Mouse (Mus musculus) frontal cortex, adult (tissue): ENCODE results near the gene Pdlim5.
"Not testable (repeated sequence)": the region's sequence is repeated elsewhere in the genome, so short reads cannot be mapped to it uniquely, and the experiment has no call there.

Source experiments
- ATAC-seq: cut with Nextera tagmentation; 2 replicates; pipeline ENCODE4 v1.9.2; 2017; ENCODE audit warnings: mild to moderate bottlenecking, moderate library complexity, mixed read lengths; ENCODE audit not compliant: low TSS enrichment

Gene Pdlim5

DNA sequence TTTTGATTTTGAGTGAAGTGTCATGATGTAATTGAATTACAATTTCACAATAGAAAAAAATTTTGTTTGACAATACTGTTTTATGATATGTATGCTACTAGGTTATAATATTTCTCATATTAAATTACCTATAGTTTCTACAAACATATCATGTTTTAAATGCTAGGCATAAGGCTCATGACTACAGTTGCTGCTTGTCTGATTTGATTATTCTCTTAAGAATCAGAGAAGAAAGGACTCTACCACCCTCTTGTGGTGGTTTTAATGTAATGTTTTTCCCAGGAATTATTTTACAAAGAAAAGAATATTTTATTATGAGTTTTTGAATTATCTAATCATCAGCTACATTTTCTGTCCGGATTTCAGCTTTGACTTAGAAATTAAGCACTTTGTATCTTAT is 120.5 kb downstream of the Pdlim5 start:
- peak; percentile 72; the same call in 1 of the 2 replicates for ATAC-seq

DNA sequence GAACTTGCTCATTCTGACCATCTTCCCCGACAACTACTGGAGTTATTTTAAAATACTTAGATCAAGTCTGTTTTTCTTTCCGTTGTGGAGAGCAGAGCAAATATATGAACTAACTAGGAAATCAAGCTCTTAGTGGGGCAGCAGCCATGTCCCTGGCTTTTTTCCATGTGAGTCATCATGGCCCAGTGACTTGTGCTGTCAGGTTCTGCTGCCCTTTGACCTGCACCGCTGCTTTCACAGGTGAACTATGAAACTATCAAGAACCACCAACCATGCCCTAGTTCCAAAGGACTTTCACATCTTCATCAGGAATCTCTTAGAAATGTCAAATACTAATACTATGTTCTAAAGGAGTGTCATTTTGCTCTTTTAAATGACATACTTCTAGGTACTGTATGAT is 121.0 kb downstream of the Pdlim5 start:
- no peak for ATAC-seq

DNA sequence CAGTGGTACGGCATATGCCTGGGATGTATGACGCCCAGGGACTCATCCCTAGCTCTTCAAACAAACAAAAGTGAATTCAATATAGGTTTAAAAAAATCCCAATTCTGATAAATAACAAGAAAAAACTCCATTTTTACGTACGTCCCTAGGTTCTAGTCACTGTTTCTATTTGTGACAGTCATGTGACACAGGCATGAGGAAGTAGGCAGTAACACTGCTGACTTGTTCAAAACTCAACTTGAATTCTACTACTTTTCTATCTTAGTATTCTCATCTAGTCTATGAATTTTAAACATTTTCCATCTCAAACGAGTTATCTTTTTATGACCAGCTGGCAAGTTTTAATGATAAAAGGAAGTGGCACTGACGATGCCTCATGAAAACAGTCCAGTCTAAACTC is 122.2 kb downstream of the Pdlim5 start:
- ATAC-seq, result no peak

DNA sequence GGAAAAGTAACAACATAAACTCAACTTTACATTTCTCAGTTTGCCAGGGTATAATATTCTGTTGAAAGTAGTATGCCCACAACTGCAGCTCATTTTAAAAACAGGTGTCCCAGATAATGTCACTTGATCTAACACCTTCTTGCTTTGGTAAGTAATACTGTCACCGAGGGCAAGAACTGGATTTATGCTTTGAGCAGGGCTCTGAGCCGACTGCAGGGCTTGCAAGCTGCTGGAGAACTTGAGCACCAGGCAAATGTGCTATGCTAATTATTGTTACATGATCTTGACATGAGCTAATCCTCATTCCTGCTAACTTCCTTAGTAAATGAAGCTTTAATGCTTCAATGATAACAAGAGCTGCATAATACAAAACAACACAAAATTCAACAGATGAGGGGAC is 139.1 kb downstream of the Pdlim5 start:
- no peak for ATAC-seq

DNA sequence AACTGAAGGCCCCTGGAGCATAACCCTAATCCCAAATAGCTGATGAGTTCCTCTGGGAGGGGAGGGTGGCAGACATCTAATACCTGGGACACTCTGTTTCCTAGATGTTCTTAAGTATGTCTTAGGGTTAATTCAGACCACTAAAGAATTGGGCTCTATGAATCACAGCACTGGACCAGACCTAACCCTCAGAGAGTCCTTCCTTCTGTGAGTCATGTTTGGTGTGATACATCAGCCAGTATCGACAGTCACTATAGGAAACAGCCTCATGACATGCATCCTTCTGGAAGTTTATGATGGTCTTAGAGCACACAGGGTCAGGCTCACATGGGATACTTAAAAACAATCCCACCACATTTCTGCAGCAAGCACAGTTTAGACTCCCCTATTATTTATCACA is 143.4 kb downstream of the Pdlim5 start:
- ATAC-seq, result no peak

DNA sequence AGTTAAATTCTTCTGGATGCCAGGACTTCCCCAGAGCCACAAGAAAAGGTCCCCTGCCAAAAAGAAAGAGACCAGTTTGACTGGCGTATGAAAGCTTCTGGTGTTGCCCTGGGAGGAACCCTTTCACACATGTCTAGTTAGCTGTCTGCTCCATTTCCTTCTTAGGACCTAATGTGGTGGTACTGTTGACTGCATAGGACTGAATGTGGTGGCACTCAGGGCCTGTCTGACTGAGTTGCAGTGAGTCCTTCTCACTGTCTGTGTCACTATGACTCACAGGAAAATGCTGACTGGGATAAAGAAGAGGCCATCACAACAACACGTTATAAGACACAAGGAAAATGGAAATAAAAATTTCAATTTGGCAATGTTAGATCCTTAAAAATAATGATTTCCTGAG is 146.0 kb downstream of the Pdlim5 start:
- no peak for ATAC-seq

DNA sequence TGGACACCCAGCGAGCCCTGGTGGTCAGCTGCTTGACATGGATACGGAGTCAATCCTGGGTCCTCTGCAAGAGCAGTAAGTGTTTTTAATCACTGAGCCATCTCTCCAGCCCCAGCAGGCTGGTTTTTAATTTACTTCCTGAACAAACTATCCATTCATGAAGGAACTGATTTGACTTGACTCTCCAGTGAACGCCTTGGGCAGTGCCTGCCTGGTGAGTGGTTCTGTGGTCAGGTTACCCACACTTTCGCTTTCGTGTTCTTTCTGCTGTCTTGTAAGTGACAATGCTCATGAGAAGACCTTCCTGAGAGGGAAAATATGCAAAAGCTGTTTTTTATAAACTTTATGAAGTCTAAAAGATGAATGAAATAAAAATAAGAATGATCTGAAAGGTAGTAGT is 152.2 kb downstream of the Pdlim5 start:
- ATAC-seq, result no peak

DNA sequence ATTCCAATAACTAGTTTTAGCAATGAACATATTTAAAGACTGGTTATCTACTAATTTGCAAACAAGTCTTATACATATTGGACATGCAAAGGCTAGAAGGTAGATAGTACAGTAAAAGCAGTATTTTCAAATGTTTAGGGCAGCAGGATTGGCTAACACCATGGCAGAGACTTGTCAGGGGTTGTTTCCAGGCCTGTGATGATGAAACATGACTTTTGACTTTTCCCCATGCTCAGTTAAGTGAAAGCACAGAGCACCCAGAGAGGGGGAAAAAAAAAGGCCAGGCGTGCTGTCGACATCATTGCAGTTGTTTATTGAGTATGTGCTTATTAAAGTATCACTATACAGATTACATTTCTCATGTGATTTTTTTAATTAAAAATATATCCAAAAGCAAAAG is 156.2 kb downstream of the Pdlim5 start:
- no peak for ATAC-seq

DNA sequence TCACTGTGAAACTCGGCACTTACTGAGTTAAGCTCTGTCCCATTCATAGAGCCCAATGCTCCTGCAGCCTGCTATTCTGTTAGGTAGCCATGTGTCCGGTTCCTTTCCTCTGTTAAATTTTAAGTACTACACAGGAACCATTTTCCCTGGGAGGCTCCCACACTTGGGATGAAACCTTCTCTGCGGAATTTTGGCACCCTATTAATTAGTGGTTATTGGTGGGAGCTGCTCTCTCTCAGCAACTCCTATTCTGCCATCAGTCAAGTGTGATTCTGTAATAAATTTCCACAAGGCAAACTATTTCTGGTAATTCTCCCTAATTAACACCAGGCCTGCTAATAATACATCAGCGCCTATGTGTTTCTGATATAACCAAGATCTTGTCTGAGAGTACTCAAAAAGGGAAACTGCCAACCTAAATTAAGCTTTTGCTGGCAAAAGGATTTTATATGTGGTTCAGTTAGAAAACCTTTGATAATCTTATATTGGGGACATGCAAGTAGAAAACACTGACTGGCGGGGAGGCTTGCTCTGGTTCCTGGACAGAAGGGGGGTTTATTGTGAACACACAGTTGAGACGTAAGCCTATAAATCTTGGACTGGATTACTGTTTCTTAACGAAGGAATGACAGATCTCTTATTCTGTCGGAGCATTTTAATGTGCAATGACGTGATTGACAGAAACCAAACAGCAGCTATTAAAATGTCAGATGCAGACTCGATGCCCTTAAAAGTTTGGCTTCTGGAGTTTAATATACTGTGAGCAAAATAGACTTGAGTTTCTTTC is 157.0 kb downstream of the Pdlim5 start:
- ATAC-seq, result no peak

DNA sequence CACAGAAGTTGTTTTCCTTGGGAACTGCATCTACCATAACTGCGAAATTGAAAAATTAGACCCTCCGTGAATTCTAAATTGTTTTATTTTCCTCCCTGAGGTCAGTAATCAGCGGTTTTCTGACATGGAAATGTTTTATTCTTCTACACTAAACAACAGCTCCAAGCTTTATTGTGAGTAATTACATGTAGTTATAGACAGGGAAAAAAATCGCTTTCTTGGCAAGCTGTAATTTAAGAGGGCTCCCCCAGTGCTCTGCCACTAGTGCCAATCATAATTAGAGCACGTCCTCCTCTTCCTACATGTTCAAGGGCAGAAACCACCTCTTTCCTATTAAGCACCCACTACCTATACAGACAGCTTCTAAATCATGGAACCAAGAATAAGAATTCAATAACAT is 157.9 kb downstream of the Pdlim5 start:
- no peak for ATAC-seq

DNA sequence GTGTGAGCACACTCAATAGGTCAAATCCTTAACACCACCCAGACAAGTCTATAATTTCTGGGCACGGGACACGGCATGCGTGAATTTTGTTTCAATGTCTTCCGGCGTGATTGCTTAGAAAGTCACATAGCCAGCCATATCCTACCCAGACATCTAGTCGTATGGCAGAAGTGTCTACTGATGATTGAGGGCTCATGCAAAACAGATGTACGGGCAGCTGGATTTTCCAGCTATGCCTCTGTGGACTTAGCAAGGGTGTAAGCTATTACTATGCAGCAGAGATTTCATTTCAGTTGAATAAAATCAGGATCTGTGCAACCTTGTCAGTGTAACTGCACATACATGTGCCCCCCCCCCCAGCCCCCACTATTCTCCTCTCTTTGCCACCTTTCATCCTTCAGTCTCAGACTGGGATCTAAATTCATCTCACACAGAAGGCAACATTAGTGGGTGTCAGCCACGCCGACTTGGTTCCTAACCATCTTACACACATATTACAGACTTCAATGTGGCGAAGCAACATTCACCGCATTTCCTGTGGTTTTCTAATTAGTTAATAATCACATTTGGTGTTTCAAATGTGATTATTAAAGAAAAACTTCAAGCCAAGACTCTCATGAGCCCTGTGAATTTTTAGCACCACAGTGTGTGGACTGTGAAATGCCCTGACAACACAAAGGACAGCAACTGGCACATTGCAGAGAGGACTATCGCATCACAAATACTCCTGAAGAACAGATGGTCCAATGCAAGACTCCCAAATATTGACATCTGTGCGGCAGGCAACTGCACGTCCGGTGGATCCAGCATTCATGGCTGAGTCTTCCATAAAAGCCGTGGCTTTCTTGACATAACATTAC is 161.7 kb downstream of the Pdlim5 start:
- no peak for ATAC-seq

DNA sequence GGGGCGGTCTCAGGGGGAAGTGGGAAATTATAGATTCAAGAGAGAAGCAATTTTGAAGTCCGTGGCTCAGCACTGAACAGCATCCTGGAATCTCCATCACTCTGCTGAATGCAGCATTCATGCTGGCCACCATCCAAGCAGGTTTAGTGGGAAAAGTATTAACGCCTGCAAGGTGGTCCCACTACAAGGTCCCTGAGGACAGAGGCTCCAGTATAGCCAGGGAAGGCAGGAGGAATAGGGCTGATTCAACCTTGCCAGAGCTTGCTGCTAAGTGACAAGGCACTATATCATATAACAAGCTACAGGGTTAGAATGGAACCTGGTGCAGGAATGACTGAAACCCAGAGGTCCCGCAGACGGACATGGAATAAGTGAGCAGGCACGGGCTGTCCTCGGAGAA is 166.8 kb downstream of the Pdlim5 start:
- ATAC-seq, result no peak

DNA sequence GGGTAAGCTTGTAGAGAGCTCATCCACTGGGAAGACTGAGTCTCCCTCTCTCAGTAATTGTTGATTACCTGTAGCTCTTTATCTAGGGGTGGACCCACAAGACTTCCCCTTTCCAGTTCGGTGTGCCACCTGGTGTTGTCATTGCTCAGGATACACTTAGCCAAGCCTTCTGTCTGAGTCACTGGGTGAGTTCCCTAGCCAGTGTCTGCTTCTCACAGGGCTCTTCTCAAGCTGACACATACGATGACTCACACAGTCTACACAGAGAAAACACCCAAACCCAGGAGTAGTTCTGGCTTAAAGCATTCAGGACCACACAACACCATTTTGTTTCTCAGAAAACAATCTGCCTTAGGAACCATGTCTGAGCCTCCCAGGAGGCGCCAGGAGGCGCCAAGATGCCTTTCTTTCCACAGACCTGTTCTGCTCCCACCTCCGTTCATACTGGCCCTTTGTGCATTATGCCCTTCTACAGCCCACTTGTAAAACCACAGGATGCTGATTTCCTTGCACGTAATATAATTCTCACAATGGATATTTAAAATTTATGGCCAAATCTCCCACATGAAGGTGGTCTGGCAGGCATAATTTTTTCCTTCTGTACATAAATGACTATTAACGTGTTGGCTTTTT is 172.9 kb downstream of the Pdlim5 start:
- ATAC-seq, result peak; percentile 86

DNA sequence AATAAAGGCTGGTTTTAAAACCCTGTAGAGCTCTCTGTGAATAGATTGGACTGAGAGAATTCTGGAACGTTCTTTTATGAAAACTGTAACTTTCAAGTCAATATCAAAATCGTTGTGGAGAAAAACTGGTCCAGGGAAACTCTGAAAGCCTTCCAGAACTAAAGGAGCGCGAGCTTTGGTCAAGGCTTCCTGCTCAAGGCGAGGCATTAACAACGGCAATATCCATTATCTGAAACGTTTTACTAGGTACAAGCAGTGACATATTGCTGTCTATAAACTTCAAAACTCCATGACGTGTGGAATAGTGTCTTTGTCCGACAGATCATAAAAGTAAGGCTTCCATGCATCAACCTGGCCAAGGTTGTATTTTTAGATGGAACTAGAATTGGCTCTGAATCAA is 175.6 kb downstream of the Pdlim5 start:
- ATAC-seq, result no peak

DNA sequence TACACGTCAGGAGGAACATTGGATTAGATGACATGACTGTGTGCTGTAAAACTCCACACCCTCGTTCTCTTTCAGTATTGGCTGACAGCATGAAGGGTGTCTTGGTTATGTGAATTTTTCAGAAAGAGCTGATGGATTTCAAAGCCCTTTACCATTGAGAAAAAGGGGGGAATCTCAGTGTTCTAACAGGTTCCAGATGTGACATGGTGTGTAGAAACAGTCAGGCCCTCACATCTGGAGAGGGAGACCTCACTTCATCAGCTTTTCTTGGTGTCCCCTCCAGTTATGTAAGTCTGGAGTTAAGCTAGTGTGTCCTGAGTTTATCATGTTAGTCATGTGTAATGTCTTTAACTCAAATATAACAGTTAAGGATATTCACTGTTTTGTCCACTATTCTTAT is 182.7 kb downstream of the Pdlim5 start:
- ATAC-seq, result no peak

DNA sequence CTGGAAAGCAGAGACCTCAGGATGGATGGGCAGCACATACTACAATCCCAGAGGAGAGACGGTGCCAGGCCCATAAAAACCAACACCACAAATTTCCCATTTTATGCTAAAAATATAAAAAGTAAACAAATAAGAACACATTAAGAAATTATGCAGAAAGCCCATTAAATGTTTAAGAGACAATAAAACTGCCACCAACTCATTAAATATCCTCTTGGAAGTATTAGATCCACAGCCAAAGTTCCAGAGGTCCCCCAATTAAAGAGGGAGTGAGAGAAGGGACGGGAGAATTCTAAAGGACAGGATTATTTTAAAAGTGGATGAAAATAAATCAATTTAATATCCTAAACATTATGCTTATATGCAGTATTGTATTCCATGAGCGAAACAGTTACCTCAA is 183.3 kb downstream of the Pdlim5 start:
- ATAC-seq, result no peak

DNA sequence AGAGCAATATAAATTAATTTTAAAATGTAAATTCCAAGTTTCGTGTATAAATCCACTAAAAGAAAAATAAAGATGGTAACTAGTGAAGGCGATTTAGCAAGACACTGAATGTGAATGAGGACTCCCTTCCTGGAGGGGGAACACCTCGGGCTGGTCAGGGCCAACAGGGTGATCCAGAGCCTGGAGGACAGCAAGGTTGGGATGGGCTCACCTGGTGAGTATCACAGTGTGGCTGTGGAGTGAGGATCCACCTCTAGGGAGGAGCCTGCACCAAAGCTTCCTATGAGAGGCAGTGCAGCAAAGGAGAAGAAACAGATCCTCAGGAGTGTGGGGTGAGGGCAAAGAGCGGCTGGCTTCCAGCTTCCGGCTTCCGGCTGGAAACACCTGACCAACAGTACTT is 185.5 kb downstream of the Pdlim5 start:
- ATAC-seq, result no peak

DNA sequence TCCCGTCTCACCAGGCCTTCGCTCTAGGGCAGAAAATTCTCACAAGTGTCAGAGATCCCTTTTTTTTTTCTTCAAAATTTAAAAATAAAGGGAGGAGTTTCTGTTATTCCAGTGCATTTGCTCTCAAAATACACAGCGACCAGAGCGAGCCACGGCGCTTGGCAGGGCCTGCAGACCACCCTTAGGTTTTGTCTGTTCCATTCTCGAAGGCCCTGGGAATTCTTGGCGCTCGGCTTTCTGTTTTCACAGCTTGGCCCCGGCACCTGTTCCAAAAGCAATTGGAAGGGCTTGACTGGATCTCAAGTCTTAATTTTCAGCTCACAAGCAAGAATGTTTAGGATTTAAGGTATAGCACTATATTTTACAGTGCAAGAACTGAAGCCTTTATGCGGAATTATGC is 186.4 kb downstream of the Pdlim5 start:
- ATAC-seq, result no peak

DNA sequence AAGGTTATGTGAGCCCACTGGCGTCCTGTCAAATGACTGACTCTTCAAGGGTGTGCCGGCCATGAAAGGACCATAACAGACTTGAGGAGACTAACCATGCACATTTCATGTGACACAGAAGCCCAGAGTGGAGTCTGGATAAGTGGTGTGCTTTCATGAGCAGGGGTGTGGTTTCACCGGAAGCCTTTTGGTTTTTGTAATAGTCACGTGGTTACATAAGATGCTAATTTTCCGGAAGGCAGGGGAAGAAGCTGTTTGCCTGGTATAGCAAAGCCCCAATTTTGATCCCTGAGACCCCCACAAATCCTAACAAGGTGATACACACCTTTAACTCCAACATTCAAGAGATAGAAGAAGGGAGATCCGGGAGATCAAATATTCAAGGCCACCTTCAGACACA is 188.0 kb downstream of the Pdlim5 start:
- ATAC-seq, result no peak

DNA sequence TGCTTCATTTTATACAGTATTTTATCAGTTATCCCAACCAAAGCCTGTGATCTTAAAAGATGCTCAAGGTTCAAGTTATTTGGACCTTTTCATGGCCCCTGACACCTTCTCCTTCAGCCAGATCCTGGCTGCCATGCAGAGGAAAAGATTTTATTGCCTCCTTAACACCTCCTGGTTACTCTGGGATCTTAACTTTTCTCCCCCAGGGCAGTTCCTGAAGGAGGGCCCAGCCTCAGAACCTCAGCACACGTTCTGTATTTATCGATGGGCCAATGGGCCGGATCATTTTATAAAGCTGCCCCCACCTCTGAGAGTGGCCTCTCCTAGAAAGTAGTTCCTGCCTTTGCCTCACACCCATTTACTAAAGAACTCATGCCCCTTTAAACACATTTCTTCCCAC is 189.2 kb downstream of the Pdlim5 start:
- ATAC-seq, result no peak

DNA sequence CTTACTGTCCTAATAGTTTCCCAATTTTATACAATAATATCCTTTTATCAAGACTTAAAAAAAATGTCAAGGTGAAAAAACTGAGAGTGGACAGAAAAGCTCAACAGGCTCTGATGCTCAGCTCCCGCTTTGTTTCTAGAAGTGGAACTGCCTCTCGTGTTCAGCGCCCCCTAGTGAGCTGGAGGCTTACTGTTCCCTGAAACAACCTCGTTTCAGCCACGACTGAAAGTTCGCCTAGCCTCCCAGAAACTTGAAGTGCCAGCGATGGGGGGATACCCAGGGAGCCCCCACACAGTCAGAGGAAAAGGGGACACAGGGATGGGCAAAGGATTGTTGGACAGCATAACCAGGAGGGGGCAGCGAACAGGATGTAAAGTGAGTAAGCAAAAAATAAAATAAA is 199.4 kb downstream of the Pdlim5 start:
- ATAC-seq, result no peak

DNA sequence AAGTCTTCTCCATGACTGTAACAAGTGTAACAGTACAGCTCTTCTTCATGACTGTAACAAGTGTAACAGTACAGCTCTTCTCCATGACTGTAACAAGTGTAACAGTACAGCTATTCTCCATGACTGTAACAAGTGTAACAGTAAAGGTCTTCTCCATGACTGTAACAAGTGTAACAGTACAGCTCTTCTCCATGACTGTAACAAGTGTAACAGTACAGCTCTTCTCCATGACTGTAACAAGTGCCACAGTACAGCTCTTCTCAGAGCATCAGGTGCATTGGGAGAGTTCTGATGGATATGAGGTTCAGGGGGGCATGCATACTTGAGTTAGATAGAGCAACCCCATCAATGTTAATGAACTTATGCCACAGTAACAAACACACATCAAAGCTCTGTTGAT is 203.9 kb downstream of the Pdlim5 start:
- ATAC-seq, result not testable (repeated sequence)
